Mouse (Mus musculus) stomach, embryonic 16.5 days (tissue): ENCODE measurements around the gene Patl1. TPM values are rescaled to one million over a fixed set of nuclear protein-coding genes. Genes with fewer than 3 reads are reported as not detected.
"Not testable (repeated sequence)": the region's sequence is repeated elsewhere in the genome, so short reads cannot be mapped to it uniquely, and the experiment has no call there.

Source experiments
- ATAC-seq: fragments of 200-750 bp; cut with Nextera tagmentation; 2 replicates; pipeline ENCODE4 v1.8.0; 2017; ENCODE audit warnings: moderate number of reproducible peaks, moderate TSS enrichment; ENCODE audit not compliant: insufficient read depth, low FRiP score
- H3K27ac ChIP-seq: fragments of 300-500 bp; sonication (generic); 2 replicates; pipeline ENCODE4 v1.5.1; 2014; ENCODE audit warnings: low read length
- H3K27me3 ChIP-seq: fragments of 300-500 bp; sonication (generic); 2 replicates; pipeline ENCODE4 v1.6.1; 2014; ENCODE audit warnings: low read length, control low read depth, mixed read lengths; ENCODE audit not compliant: control insufficient read depth, insufficient read depth
- H3K36me3 ChIP-seq: fragments of 300-500 bp; sonication (generic); 2 replicates; pipeline ENCODE4 v1.6.1; 2014; ENCODE audit warnings: low read length; ENCODE audit not compliant: control insufficient read depth, insufficient read depth
- H3K4me1 ChIP-seq: fragments of 300-500 bp; sonication (generic); 2 replicates; pipeline ENCODE4 v1.6.1; 2014; ENCODE audit warnings: low read length, control low read depth, mixed read lengths; ENCODE audit not compliant: control insufficient read depth, insufficient read depth
- H3K4me2 ChIP-seq: fragments of 300-500 bp; sonication (generic); 2 replicates; pipeline ENCODE4 v1.6.1; 2014; ENCODE audit warnings: low read depth, low read length, mixed read lengths
- H3K4me3 ChIP-seq: fragments of 300-500 bp; sonication (generic); replicated peaks from 2 replicates; pipeline ENCODE4 v1.5.1; 2014; ENCODE audit warnings: mild to moderate bottlenecking, low read length
- H3K9ac ChIP-seq: fragments of 300-500 bp; sonication (generic); 2 replicates; pipeline ENCODE4 v1.6.1; 2014; ENCODE audit warnings: low read length
- H3K9me3 ChIP-seq: fragments of 300-500 bp; sonication (generic); replicated peaks from 2 replicates; pipeline ENCODE4 v1.6.1; 2016; ENCODE audit warnings: low read length, control low read depth; ENCODE audit not compliant: control insufficient read depth
- WGBS: fragments of 180-500 bp; shearing (Covaris S2); extraction: QIAGEN DNeasy Blood & Tissue Kit; methylation state at CpG from one replicate; pipeline ENCODE4 v1.1.7; 2014; 5-methylcytosine and 5-hydroxymethylcytosine counted together
- polyA plus RNA-seq: library from polyadenylated mRNA; unstranded; fragments of >200 nt; fragmentation: Nextera tagmentation; extraction: Ambion mirVana; gene quantifications from 2 replicates; pipeline ENCODE4 v1.2.1, GENCODE M21; 2015

Gene Patl1
- polyA plus RNA-seq, 1 experiment from 2014 or later: 16.9 TPM

- H3K9ac ChIP-seq: no peak overlapping the region
- H3K9me3 ChIP-seq: no peaks in the 10 kb centered on the region
- no peak for ATAC-seq
- no peaks in the 10 kb centered on the region for H3K4me1 ChIP-seq
- H3K36me3 ChIP-seq: peaks cover 45% of the 10 kb centered on the region
- H3K27ac ChIP-seq: no peak overlapping the region
- 78% methylated on average over 4 of the region's 4 CpGs for WGBS
- H3K4me3 ChIP-seq: no peak overlapping the region
- H3K27me3 ChIP-seq: no peaks in the 10 kb centered on the region
- H3K4me2 ChIP-seq: no peak overlapping the region
Observed at GRCm38 (mm10) chr19:11975683-11976082, 63.5 kb downstream of the Patl1 start.

GRCm38 (mm10) chr19:11977363-11977762 lies 65.2 kb downstream of the Patl1 start:
- Histone ChIP-seq H3K27me3 (no peaks in the 10 kb centered on the region), H3K4me3 (no peak overlapping the region), H3K9me3 (no peaks in the 10 kb centered on the region), H3K27ac (no peak overlapping the region), H3K9ac (no peak overlapping the region), H3K4me1 (no peaks in the 10 kb centered on the region), H3K36me3 (peaks cover 45% of the 10 kb centered on the region), H3K4me2 (no peak overlapping the region)
- 0 out of 2 replicates have a peak, but pooled peaks have one; percentile 46 for ATAC-seq
- 84% methylated on average over 5 of the region's 5 CpGs for WGBS

- Histone ChIP-seq H3K4me1 (no peaks in the 10 kb centered on the region), H3K9me3 (no peaks in the 10 kb centered on the region), H3K27ac (no peak overlapping the region), H3K4me3 (no peak overlapping the region), H3K27me3 (no peaks in the 10 kb centered on the region), H3K4me2 (no peak overlapping the region), H3K9ac (no peak overlapping the region), H3K36me3 (peaks cover 55% of the 10 kb centered on the region)
- WGBS: 83% methylated on average over 4 of the region's 4 CpGs
- ATAC-seq: no peak
Observed at GRCm38 (mm10) chr19:11980471-11980870, 68.3 kb downstream of the Patl1 start.

- not testable (repeated sequence) for H3K9ac ChIP-seq, ATAC-seq, H3K4me3 ChIP-seq, H3K4me2 ChIP-seq, H3K9me3 ChIP-seq, H3K27ac ChIP-seq, H3K27me3 ChIP-seq, H3K4me1 ChIP-seq
- H3K36me3 ChIP-seq: peaks cover 38% of the 10 kb centered on the region
- 89% methylated on average over 5 of the region's 5 CpGs for WGBS
Observed at GRCm38 (mm10) chr19:11984614-11985013, 72.4 kb downstream of the Patl1 start.

- no peaks in the 10 kb centered on the region for H3K27me3 ChIP-seq
- no peak for ATAC-seq
Observed at GRCm38 (mm10) chr19:11987841-11988240, 75.6 kb downstream of the Patl1 start.

GRCm38 (mm10) chr19:11989334-11989733 lies 77.1 kb downstream of the Patl1 start:
- ATAC-seq: no peak
- no peak overlapping the region for H3K4me3 ChIP-seq
- H3K9me3 ChIP-seq: no peaks in the 10 kb centered on the region
- no peak overlapping the region for H3K9ac ChIP-seq
- 95% methylated on average over 7 of the region's 7 CpGs for WGBS
- H3K27me3 ChIP-seq: no peaks in the 10 kb centered on the region
- no peak overlapping the region for H3K27ac ChIP-seq
- H3K4me2 ChIP-seq: no peak overlapping the region
- no peaks in the 10 kb centered on the region for H3K4me1 ChIP-seq
- H3K36me3 ChIP-seq: peaks cover 19% of the 10 kb centered on the region; the same call in 1 of the 2 replicates

More at GRCm38 (mm10) chr19:11987841-11988240, 75.6 kb downstream of the Patl1 start:
- peaks cover 33% of the 10 kb centered on the region for H3K36me3 ChIP-seq
- no peak overlapping the region for H3K27ac ChIP-seq
- no peaks in the 10 kb centered on the region for H3K9me3 ChIP-seq
- no peak overlapping the region for H3K9ac ChIP-seq
- H3K4me1 ChIP-seq: no peaks in the 10 kb centered on the region
- no peak overlapping the region for H3K4me3 ChIP-seq
- 83% methylated on average over 3 of the region's 3 CpGs for WGBS
- no peak overlapping the region for H3K4me2 ChIP-seq

DNA sequence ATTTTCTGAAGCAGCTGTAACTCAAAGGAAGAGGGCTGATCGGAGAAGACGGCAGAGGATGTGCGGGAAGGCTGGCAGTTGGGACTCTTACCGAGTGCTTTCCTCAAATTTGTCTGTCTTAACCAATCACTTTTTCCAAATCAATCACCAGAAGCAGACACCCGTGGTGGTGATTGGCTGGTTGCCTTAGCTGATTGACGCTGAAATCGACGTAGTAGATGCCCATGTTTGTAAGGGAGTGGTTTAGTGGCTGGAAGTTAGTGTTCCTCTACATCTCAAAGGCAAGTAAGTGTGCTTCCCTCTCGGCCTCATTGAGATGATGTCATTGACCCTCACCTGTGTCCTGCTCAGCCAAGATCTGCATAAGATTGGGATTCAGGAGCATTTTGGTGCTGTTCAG lies 79.8 kb downstream of the Patl1 start:
- Histone ChIP-seq H3K27ac (no peak overlapping the region), H3K27me3 (no peaks in the 10 kb centered on the region), H3K4me1 (peaks cover 3% of the 10 kb centered on the region; the same call in 1 of the 2 replicates), H3K9ac (no peak overlapping the region), H3K4me3 (no peak overlapping the region), H3K36me3 (peaks cover 17% of the 10 kb centered on the region; the same call in 1 of the 2 replicates), H3K9me3 (no peaks in the 10 kb centered on the region), H3K4me2 (no peak overlapping the region)
- 89% methylated on average over 9 of the region's 9 CpGs for WGBS
- ATAC-seq: no peak

- WGBS: 84% methylated on average over 10 of the region's 10 CpGs
- H3K36me3 ChIP-seq: peaks cover 17% of the 10 kb centered on the region; the same call in 1 of the 2 replicates
Observed at GRCm38 (mm10) chr19:11992441-11993029, 80.3 kb downstream of the Patl1 start.

More at GRCm38 (mm10) chr19:11992441-11993029, 80.3 kb downstream of the Patl1 start:
- Histone ChIP-seq H3K27me3 (no peaks in the 10 kb centered on the region), H3K27ac (no peak overlapping the region), H3K9me3 (no peaks in the 10 kb centered on the region), H3K4me1 (peaks cover 3% of the 10 kb centered on the region; the same call in 1 of the 2 replicates), H3K9ac (no peak overlapping the region), H3K4me2 (no peak overlapping the region), H3K4me3 (no peak overlapping the region)
- no peak for ATAC-seq
